Mouse (Mus musculus) myocyte (in vitro differentiated cells): Measurements from ENCODE around the gene Chst8. TPM values are rescaled to one million over a fixed set of nuclear protein-coding genes. Genes with fewer than 3 reads are reported as not detected.

Experiments
- H3K27me3 ChIP-seq: one replicate; pipeline ENCODE4 v1.6.1; 2011; ENCODE audit not compliant: control insufficient read depth, insufficient read depth, insufficient read length
- H3K36me3 ChIP-seq: one replicate; pipeline ENCODE4 v1.6.1; 2011; ENCODE audit not compliant: control insufficient read depth, insufficient read depth
- H3K4me2 ChIP-seq: one replicate; pipeline ENCODE4 v1.6.1; 2011; ENCODE audit warnings: low read depth, control low read depth
- H3K4me3 ChIP-seq: one replicate; pipeline ENCODE4 v1.5.1; 2011; ENCODE audit warnings: mild to moderate bottlenecking, control low read depth, moderate library complexity
- H3K79me2 ChIP-seq: one replicate; pipeline ENCODE4 v1.6.1; 2011; ENCODE audit not compliant: control insufficient read depth, insufficient read depth
- H3ac ChIP-seq: one replicate; pipeline ENCODE4 v1.6.1; 2011; ENCODE audit not compliant: control insufficient read depth, insufficient read length
- CEBPB ChIP-seq: IDR thresholded peaks from 2 replicates; pipeline ENCODE4 v1.6.1; 2011; ENCODE audit warnings: mild to moderate bottlenecking, moderate library complexity; ENCODE audit not compliant: poor library complexity, insufficient read depth, severe bottlenecking
- E2F4 ChIP-seq: IDR thresholded peaks from one replicate; pipeline ENCODE4 v1.6.1; 2011; ENCODE audit warnings: mild to moderate bottlenecking, control low read depth, moderate library complexity; ENCODE audit not compliant: insufficient read depth
- MAX ChIP-seq: IDR thresholded peaks from one replicate; pipeline ENCODE4 v1.6.1; 2011; ENCODE audit warnings: low read depth, mild to moderate bottlenecking, control low read depth
- MYOD1 ChIP-seq, 3 experiments: IDR thresholded peaks; one replicate each; pipeline ENCODE4 v1.6.1; 2011; ENCODE audit warnings: control low read depth in 2 of 3, low read depth in 2 of 3, mild to moderate bottlenecking in 2 of 3, moderate library complexity in 1 of 3; ENCODE audit not compliant: insufficient read length in 2 of 3, control insufficient read depth in 1 of 3
- MYOG ChIP-seq, 3 experiments: IDR thresholded peaks; one replicate each; pipeline ENCODE4 v1.6.1; 2011; ENCODE audit warnings: control low read depth in 2 of 3, low read depth in 2 of 3, mild to moderate bottlenecking in 2 of 3; ENCODE audit not compliant: insufficient read length in 2 of 3, control insufficient read depth in 1 of 3, insufficient read depth in 1 of 3
- POLR2A ChIP-seq: IDR thresholded peaks from one replicate; pipeline ENCODE4 v1.6.1; 2011; ENCODE audit warnings: low read depth, mild to moderate bottlenecking, control low read depth, moderate library complexity; ENCODE audit not compliant: insufficient read length
- POLR2AphosphoS2 ChIP-seq: IDR thresholded peaks from one replicate; pipeline ENCODE4 v1.6.1; 2011; ENCODE audit warnings: low read depth, control low read depth; ENCODE audit not compliant: insufficient read length
- REST ChIP-seq: IDR thresholded peaks from one replicate; pipeline ENCODE4 v1.6.1; 2011; ENCODE audit warnings: mild to moderate bottlenecking, control low read depth, moderate library complexity; ENCODE audit not compliant: insufficient read depth, insufficient read length
- SRF ChIP-seq: IDR thresholded peaks from one replicate; pipeline ENCODE4 v1.6.1; 2011; ENCODE audit warnings: low read depth; ENCODE audit not compliant: control insufficient read depth, insufficient read length
- TCF12 ChIP-seq: IDR thresholded peaks from one replicate; pipeline ENCODE4 v1.6.1; 2011; ENCODE audit warnings: mild to moderate bottlenecking, control low read depth; ENCODE audit not compliant: poor library complexity, insufficient read depth, severe bottlenecking
- TCF3 ChIP-seq: IDR thresholded peaks from one replicate; pipeline ENCODE4 v1.6.1; 2011; ENCODE audit warnings: low read depth, control low read depth; ENCODE audit not compliant: insufficient read length
- USF1 ChIP-seq: IDR thresholded peaks from one replicate; pipeline ENCODE4 v1.6.1; 2011; ENCODE audit warnings: low read depth, mild to moderate bottlenecking, control low read depth, moderate library complexity
- polyA plus RNA-seq: library from polyadenylated mRNA; unstranded; fragments of >200 nt; fragmentation: generic; extraction: Trizol; gene quantifications from one replicate; pipeline ENCODE4 v1.2.1, GENCODE M21; 2012; ENCODE audit warnings: missing spikeins

The Chst8 gene
- polyA plus RNA-seq, 1 experiment = not detected

- no peak overlapping the region for H3ac ChIP-seq
- H3K4me3 ChIP-seq = no peak overlapping the region
- no peaks in the 10 kb centered on the region for H3K36me3 ChIP-seq
- H3K79me2 ChIP-seq = no peaks in the 10 kb centered on the region
- TF ChIP-seq E2F4 = no peak
- TF ChIP-seq MYOG (IDR thresholded peaks at IDR 0.05; ENCODE audit: control insufficient read depth in 1 of 3, insufficient read depth in 1 of 3, insufficient read length in 2 of 3, low read depth in 2 of 3) = no peak
- no peak for TF ChIP-seq TCF3
- TF ChIP-seq TCF12 = no peak
- no peak overlapping the region for H3K4me2 ChIP-seq
- peaks cover 60% of the 10 kb centered on the region for H3K27me3 ChIP-seq
Measured at GRCm38 (mm10) chr7:34696086-34696485, 116.4 kb downstream of the Chst8 start.

GRCm38 (mm10) chr7:34694898-34695297 lies 117.6 kb downstream of the Chst8 start:
- TF ChIP-seq TCF3 (no peak), CEBPB (no peak)
- H3K79me2 ChIP-seq = no peaks in the 10 kb centered on the region
- H3K4me3 ChIP-seq = no peak overlapping the region
- H3K36me3 ChIP-seq = no peaks in the 10 kb centered on the region
- no peak overlapping the region for H3ac ChIP-seq
- peaks cover 70% of the 10 kb centered on the region for H3K27me3 ChIP-seq
- no peak overlapping the region for H3K4me2 ChIP-seq

- TF ChIP-seq TCF3 = no peak
- no peak for TF ChIP-seq CEBPB
- no peak for TF ChIP-seq MYOD1 (IDR thresholded peaks at IDR 0.05; ENCODE audit: control insufficient read depth in 1 of 3, insufficient read length in 2 of 3, low read depth in 2 of 3)
- no peak for TF ChIP-seq E2F4
- TF ChIP-seq POLR2AphosphoS2 = no peak
- TF ChIP-seq POLR2A = no peak
- no peak for TF ChIP-seq MAX
- H3K79me2 ChIP-seq = no peaks in the 10 kb centered on the region
- no peak overlapping the region for H3K4me2 ChIP-seq
- no peaks in the 10 kb centered on the region for H3K36me3 ChIP-seq
- H3K4me3 ChIP-seq = no peak overlapping the region
- no peak overlapping the region for H3ac ChIP-seq
- H3K27me3 ChIP-seq = peaks cover 72% of the 10 kb centered on the region
Measured at GRCm38 (mm10) chr7:34693916-34694315, 118.6 kb downstream of the Chst8 start.

- H3K36me3 ChIP-seq = no peaks in the 10 kb centered on the region
Measured at GRCm38 (mm10) chr7:34693072-34693471, 119.4 kb downstream of the Chst8 start.

GRCm38 (mm10) chr7:34690111-34690510 lies 122.4 kb downstream of the Chst8 start:
- Histone ChIP-seq H3K4me2 (no peak overlapping the region), H3K27me3 (peaks cover 84% of the 10 kb centered on the region), H3K36me3 (no peaks in the 10 kb centered on the region), H3ac (no peak overlapping the region), H3K4me3 (no peak overlapping the region), H3K79me2 (no peaks in the 10 kb centered on the region)
- TF ChIP-seq POLR2A = no peak
- TF ChIP-seq TCF12 = no peak
- TF ChIP-seq POLR2AphosphoS2 = no peak
- TF ChIP-seq MYOG (IDR thresholded peaks at IDR 0.05; ENCODE audit: control insufficient read depth in 1 of 3, insufficient read depth in 1 of 3, insufficient read length in 2 of 3, low read depth in 2 of 3) = no peak
- TF ChIP-seq REST = no peak
- no peak for TF ChIP-seq SRF
- TF ChIP-seq TCF3 = no peak
- no peak for TF ChIP-seq MYOD1 (IDR thresholded peaks at IDR 0.05; ENCODE audit: control insufficient read depth in 1 of 3, insufficient read length in 2 of 3, low read depth in 2 of 3)
- no peak for TF ChIP-seq CEBPB
- TF ChIP-seq E2F4 = no peak
- TF ChIP-seq MAX = no peak
- TF ChIP-seq USF1 = no peak

More at GRCm38 (mm10) chr7:34693072-34693471, 119.4 kb downstream of the Chst8 start:
- Histone ChIP-seq H3K4me2 (no peak overlapping the region), H3K4me3 (no peak overlapping the region), H3K27me3 (peaks cover 73% of the 10 kb centered on the region), H3K79me2 (no peaks in the 10 kb centered on the region), H3ac (no peak overlapping the region)
- TF ChIP-seq MYOG (IDR thresholded peaks at IDR 0.05; ENCODE audit: control insufficient read depth in 1 of 3, insufficient read depth in 1 of 3, insufficient read length in 2 of 3, low read depth in 2 of 3) = no peak
- no peak for TF ChIP-seq REST
- TF ChIP-seq POLR2A = no peak
- TF ChIP-seq TCF12 = no peak
- TF ChIP-seq SRF = no peak
- no peak for TF ChIP-seq POLR2AphosphoS2
- no peak for TF ChIP-seq MAX
- TF ChIP-seq E2F4 = no peak
- TF ChIP-seq CEBPB = no peak
- TF ChIP-seq USF1 = no peak
- no peak for TF ChIP-seq MYOD1 (IDR thresholded peaks at IDR 0.05; ENCODE audit: control insufficient read depth in 1 of 3, insufficient read length in 2 of 3, low read depth in 2 of 3)
- no peak for TF ChIP-seq TCF3

- H3K4me2 ChIP-seq = no peak overlapping the region
- no peak overlapping the region for H3ac ChIP-seq
- TF ChIP-seq POLR2A = no peak
- no peak for TF ChIP-seq TCF3
- no peak for TF ChIP-seq TCF12
- TF ChIP-seq CEBPB = no peak
- TF ChIP-seq MYOG (IDR thresholded peaks at IDR 0.05; ENCODE audit: control insufficient read depth in 1 of 3, insufficient read depth in 1 of 3, insufficient read length in 2 of 3, low read depth in 2 of 3) = no peak
- TF ChIP-seq SRF = no peak
- no peak for TF ChIP-seq USF1
- TF ChIP-seq MAX = no peak
- no peak for TF ChIP-seq REST
- TF ChIP-seq E2F4 = no peak
- no peak for TF ChIP-seq POLR2AphosphoS2
- no peak for TF ChIP-seq MYOD1 (IDR thresholded peaks at IDR 0.05; ENCODE audit: control insufficient read depth in 1 of 3, insufficient read length in 2 of 3, low read depth in 2 of 3)
- H3K4me3 ChIP-seq = no peak overlapping the region
- H3K79me2 ChIP-seq = no peaks in the 10 kb centered on the region
- no peaks in the 10 kb centered on the region for H3K36me3 ChIP-seq
- H3K27me3 ChIP-seq = peaks cover 86% of the 10 kb centered on the region
Measured at GRCm38 (mm10) chr7:34689028-34689427, 123.5 kb downstream of the Chst8 start.
